In genomic region chr6:120914533-120914910, GRCm38 (mm10) we compare ENCODE assay signal across 16 mouse cellular contexts. TPM values are rescaled to one million over a fixed set of nuclear protein-coding genes. Genes with fewer than 3 reads are reported as not detected.
DNase-seq lines count a peak whose midpoint lies in the region; ATAC-seq and TF ChIP-seq lines count a peak whose summit lies in the region.
"Had no signal": no experiment of that assay in that cellular context is flagged by ENCODE, and none has a peak within 500 bp of the region (broad histone marks: within the 10 kb centered on the region; RNA-seq: fewer than 3 reads in every experiment).

No protein-coding gene starts in this region.

- peaks cover 70% of the 10 kb centered on the region for H3K4me1 ChIP-seq in E14TG2a.4 (replicated peaks; ENCODE audit: low read depth, low read length)
- H3K4me1 ChIP-seq in liver, embryonic 16.5 days (ENCODE audit: control insufficient read depth, low read depth, low read length) = peaks cover 59% of the 10 kb centered on the region

- no peaks in the 10 kb centered on the region for H3K9me3 ChIP-seq in E14TG2a.4 (ENCODE audit: low read length)
- no peaks in the 10 kb centered on the region for H3K9me3 ChIP-seq in liver, embryonic 16.5 days (replicated peaks; ENCODE audit: control insufficient read depth, low read length)
- H3K9me3 ChIP-seq: embryonic facial prominence, embryonic 13.5 days; heart, embryonic 15.5 days; limb, embryonic 13.5 days had no signal

- 14% methylated on average over 4 of the region's 4 CpGs for WGBS in liver, embryonic 16.5 days (ENCODE audit: insufficient replicate concordance)

- ATAC-seq in liver, embryonic 16.5 days (ENCODE audit: low read depth) = peak; percentile 45
- ATAC-seq: forebrain, embryonic 16.5 days had no signal

- H3K27me3 ChIP-seq in E14TG2a.4 (ENCODE audit: insufficient read depth, low read length) = peaks cover 3% of the 10 kb centered on the region; the same call in 1 of the 2 replicates
- H3K27me3 ChIP-seq in liver, embryonic 16.5 days (ENCODE audit: control insufficient read depth, insufficient read depth, low read depth, low read length) = no peaks in the 10 kb centered on the region
- H3K27me3 ChIP-seq: heart, embryonic 15.5 days had no signal

- peak overlapping the region; percentile 49 for H3K4me3 ChIP-seq in E14TG2a.4 (replicated peaks; ENCODE audit: low read length)
- peak overlapping the region; percentile 70 for H3K4me3 ChIP-seq in liver, embryonic 16.5 days (ENCODE audit: low read depth, low read length)
- H3K4me3 ChIP-seq: embryonic facial prominence, embryonic 13.5 days; heart, embryonic 15.5 days; limb, embryonic 13.5 days had no signal

- peak; percentile 89 for DNase-seq in 416B (ENCODE audit: low read depth)
- peak; percentile 33 for DNase-seq in c-Kit-positive CD71-positive TER-119-negative erythroid progenitor cells, embryonic 14.5 days (ENCODE audit: low read depth)
- no peak for DNase-seq in thymus, postnatal 36 days
- no peak for DNase-seq in thymus, adult 18-20 months
- no peak for DNase-seq in right cerebral cortex, adult 18-20 months
- no peak for DNase-seq in adrenal gland, postnatal 4 days (ENCODE audit: low spot score in 2 of 2)
- DNase-seq: adrenal gland, postnatal 25 days; cerebellum, adult 9-11 months; gastrocnemius, postnatal 36 days had no signal

- peak overlapping the region; percentile 86 for H3K27ac ChIP-seq in liver, embryonic 16.5 days (ENCODE audit: low read length)
- H3K27ac ChIP-seq: embryonic facial prominence, embryonic 13.5 days; heart, embryonic 15.5 days; hindbrain, embryonic 14.5 days; limb, embryonic 13.5 days had no signal

- H3K36me3 ChIP-seq in E14TG2a.4 (ENCODE audit: insufficient read depth, low read length) = peaks cover 42% of the 10 kb centered on the region
- no peaks in the 10 kb centered on the region for H3K36me3 ChIP-seq in liver, embryonic 16.5 days (ENCODE audit: control insufficient read depth, insufficient read depth)
- H3K36me3 ChIP-seq: embryonic facial prominence, embryonic 13.5 days; heart, embryonic 15.5 days; limb, embryonic 13.5 days had no signal

- peak overlapping the region; percentile 97 for H3K4me2 ChIP-seq in liver, embryonic 16.5 days (ENCODE audit: low read depth, low read length)
- H3K4me2 ChIP-seq: limb, embryonic 13.5 days had no signal

- H3K9ac ChIP-seq in liver, embryonic 16.5 days (ENCODE audit: low read depth, low read length) = peak overlapping the region; percentile 52
- H3K9ac ChIP-seq: embryonic facial prominence, embryonic 13.5 days; heart, embryonic 15.5 days; hindbrain, embryonic 14.5 days; limb, embryonic 13.5 days had no signal

- TF ChIP-seq CTCF in E14TG2a.4 (conservative IDR thresholded peaks at IDR 0.05; ENCODE audit: low read length) = no peak

RNA-seq across cellular contexts. Expression of gene Bid, which starts 2.1 kb away (rescaled TPM):
- 20.2 and 21.5 TPM in 2 replicates for polyA plus RNA-seq in liver, embryonic 16.5 days (2015; fragmentation: Nextera tagmentation; extraction: Ambion mirVana)
- 10 to 100 TPM; 13.4 to 16.8 TPM for total RNA-seq in adrenal gland, postnatal 4 days (2021)

Comparison
In these comparisons a context has a peak if more than half of its experiments do, and no peak if none do; other contexts are left out.
1. DNase-seq: peak in 416B (single experiment) and c-Kit-positive CD71-positive TER-119-negative erythroid progenitor cells, embryonic 14.5 days (single experiment); none in thymus, postnatal 36 days (0 of 2), thymus, adult 18-20 months (0 of 2), right cerebral cortex, adult 18-20 months (single experiment) and adrenal gland, postnatal 4 days (0 of 2).